Mouse (Mus musculus): ENCODE data around the gene Oas3. TPM values are rescaled to one million over a fixed set of nuclear protein-coding genes. Genes with fewer than 3 reads are reported as not detected.
"Not testable (repeated sequence)": the region's sequence is repeated elsewhere in the genome, so short reads cannot be mapped to it uniquely, and the experiment has no call there.

Gene Oas3
- total and polyA plus RNA-seq, 2 experiments from 2014 or later = 0.31 to 0.58 TPM

- no peak overlapping the region for H3K27ac ChIP-seq
- no peak overlapping the region for H3K9ac ChIP-seq (replicated peaks; ENCODE audit: low read length)
- no peaks in the 10 kb centered on the region for H3K9me3 ChIP-seq (ENCODE audit: low read length)
- no peaks in the 10 kb centered on the region for H3K36me3 ChIP-seq (ENCODE audit: insufficient read depth, low read length)
- WGBS = 74% methylated on average over 2 of the region's 2 CpGs
- DNase-seq (ENCODE audit: low spot score) = no peak
- no peaks in the 10 kb centered on the region for H3K4me1 ChIP-seq (ENCODE audit: insufficient read depth, low read length)
- no peaks in the 10 kb centered on the region for H3K27me3 ChIP-seq (ENCODE audit: insufficient read depth, low read length)
- no peak for TF ChIP-seq CTCF (IDR thresholded peaks at IDR 0.05; ENCODE audit: low read depth)
- no peak overlapping the region for H3K4me3 ChIP-seq (ENCODE audit: low read length)
- no peak overlapping the region for H3K4me2 ChIP-seq (ENCODE audit: low read depth, low read length)
- ATAC-seq = no peak
Observed at GRCm38 (mm10) chr5:120803596-120803995, 26.1 kb upstream of the Oas3 start.

GRCm38 (mm10) chr5:120798943-120799342, 21.5 kb upstream of the Oas3 start:
- not testable (repeated sequence) for H3K4me1 ChIP-seq (ENCODE audit: insufficient read depth, low read length); H3K27ac ChIP-seq; H3K4me3 ChIP-seq (ENCODE audit: low read length); H3K27me3 ChIP-seq (ENCODE audit: insufficient read depth, low read length); H3K9me3 ChIP-seq (ENCODE audit: low read length); H3K9ac ChIP-seq (replicated peaks; ENCODE audit: low read length); H3K4me2 ChIP-seq (ENCODE audit: low read depth, low read length); DNase-seq (ENCODE audit: low spot score); ATAC-seq; H3K36me3 ChIP-seq (ENCODE audit: insufficient read depth, low read length)
- 43% methylated on average over 1 of the region's 2 CpGs for WGBS

GRCm38 (mm10) chr5:120798147-120798546, 20.7 kb upstream of the Oas3 start:
- not testable (repeated sequence) for H3K27me3 ChIP-seq (ENCODE audit: insufficient read depth, low read length); H3K36me3 ChIP-seq (ENCODE audit: insufficient read depth, low read length); H3K9ac ChIP-seq (replicated peaks; ENCODE audit: low read length); H3K4me3 ChIP-seq (ENCODE audit: low read length); DNase-seq (ENCODE audit: low spot score); ATAC-seq; H3K27ac ChIP-seq; H3K9me3 ChIP-seq (ENCODE audit: low read length); H3K4me2 ChIP-seq (ENCODE audit: low read depth, low read length); H3K4me1 ChIP-seq (ENCODE audit: insufficient read depth, low read length)
- 74% methylated on average over 5 of the region's 5 CpGs for WGBS

DNA sequence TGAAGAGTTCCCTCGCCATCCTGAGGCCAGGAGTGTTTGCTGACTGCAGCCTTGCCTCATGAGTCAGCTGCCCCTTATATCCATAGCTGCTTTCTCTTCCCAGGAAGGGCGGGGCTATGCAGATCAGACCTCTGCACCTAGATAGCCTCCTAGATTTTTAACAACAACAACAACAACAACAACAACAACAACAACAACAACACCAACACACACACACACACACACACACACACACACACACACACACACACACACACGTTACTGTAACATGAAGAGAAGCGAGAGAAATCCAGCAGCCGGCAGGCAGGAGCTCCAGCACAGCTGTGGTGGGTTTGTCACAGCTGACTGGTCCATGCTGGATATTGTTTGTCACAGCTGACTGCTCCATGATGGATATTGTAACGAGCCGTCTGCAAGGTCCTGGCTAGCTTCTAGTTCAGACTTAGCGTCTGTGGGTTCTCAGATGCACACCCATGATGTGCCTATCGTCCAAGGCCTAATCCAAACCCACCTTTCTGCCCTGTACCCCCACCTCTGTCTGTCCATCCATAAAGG, 18.1 kb upstream of the Oas3 start, which contains the start of gene Oas1e:
TSS of gene Oas1e (minus strand) at position 51 of the 555 bp plus-strand sequence.
- ATAC-seq (peak; percentile 45; the same call in 1 of the 2 replicates), DNase-seq (ENCODE audit: low spot score) (peak; percentile 39)
- H3K27me3 ChIP-seq (ENCODE audit: insufficient read depth, low read length); H3K27ac ChIP-seq; H3K9me3 ChIP-seq (ENCODE audit: low read length); H3K4me3 ChIP-seq (ENCODE audit: low read length); H3K4me2 ChIP-seq (ENCODE audit: low read depth, low read length); H3K36me3 ChIP-seq (ENCODE audit: insufficient read depth, low read length); H3K4me1 ChIP-seq (ENCODE audit: insufficient read depth, low read length); H3K9ac ChIP-seq (replicated peaks; ENCODE audit: low read length): not testable (repeated sequence)
- WGBS = 39% methylated on average over 9 of the region's 9 CpGs

- H3K4me1 ChIP-seq (ENCODE audit: insufficient read depth, low read length) = no peaks in the 10 kb centered on the region
- H3K27ac ChIP-seq = no peak overlapping the region
- no peak overlapping the region for H3K4me2 ChIP-seq (ENCODE audit: low read depth, low read length)
- no peak overlapping the region for H3K9ac ChIP-seq (replicated peaks; ENCODE audit: low read length)
- no peaks in the 10 kb centered on the region for H3K36me3 ChIP-seq (ENCODE audit: insufficient read depth, low read length)
- 25% methylated on average over 2 of the region's 2 CpGs for WGBS
- H3K27me3 ChIP-seq (ENCODE audit: insufficient read depth, low read length) = no peaks in the 10 kb centered on the region
- DNase-seq (ENCODE audit: low spot score) = peak; percentile 55
- H3K9me3 ChIP-seq (ENCODE audit: low read length) = no peaks in the 10 kb centered on the region
- TF ChIP-seq CTCF (IDR thresholded peaks at IDR 0.05; ENCODE audit: low read depth) = peak; percentile 76
- H3K4me3 ChIP-seq (ENCODE audit: low read length) = no peak overlapping the region
- no peak for ATAC-seq
Observed at GRCm38 (mm10) chr5:120793043-120793442, 15.6 kb upstream of the Oas3 start.

DNA sequence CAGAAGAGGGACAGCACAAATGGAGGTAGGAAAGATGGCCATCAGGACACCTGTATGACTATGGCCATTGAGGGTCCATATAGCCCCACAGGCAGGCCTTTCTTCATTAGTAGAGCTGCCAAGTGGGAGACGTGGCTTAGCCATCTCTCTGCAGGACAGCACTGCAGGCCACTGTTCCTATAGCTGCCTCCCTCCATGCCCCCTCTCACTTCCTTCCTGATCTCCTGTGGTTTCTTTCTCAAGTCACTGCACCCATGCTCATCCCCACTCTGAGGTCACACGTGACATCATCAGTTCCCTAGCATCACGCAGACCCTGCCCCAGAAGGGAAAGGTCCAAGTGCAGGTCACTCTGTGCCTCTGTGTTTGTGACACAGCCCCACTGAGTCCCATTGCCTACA, 9.6 kb upstream of the Oas3 start:
- no peak overlapping the region for H3K4me3 ChIP-seq (ENCODE audit: low read length)
- H3K27ac ChIP-seq = no peak overlapping the region
- DNase-seq (ENCODE audit: low spot score) (no peak), ATAC-seq (no peak)
- no peak overlapping the region for H3K4me2 ChIP-seq (ENCODE audit: low read depth, low read length)
- no peaks in the 10 kb centered on the region for H3K9me3 ChIP-seq (ENCODE audit: low read length)
- no peaks in the 10 kb centered on the region for H3K36me3 ChIP-seq (ENCODE audit: insufficient read depth, low read length)
- no peaks in the 10 kb centered on the region for H3K4me1 ChIP-seq (ENCODE audit: insufficient read depth, low read length)
- no peaks in the 10 kb centered on the region for H3K27me3 ChIP-seq (ENCODE audit: insufficient read depth, low read length)
- H3K9ac ChIP-seq (replicated peaks; ENCODE audit: low read length) = no peak overlapping the region
- WGBS = 49% methylated on average over 3 of the region's 3 CpGs
- no peak for TF ChIP-seq CTCF (IDR thresholded peaks at IDR 0.05; ENCODE audit: low read depth)

GRCm38 (mm10) chr5:120782446-120782845, 5.0 kb upstream of the Oas3 start:
- H3K36me3 ChIP-seq (ENCODE audit: insufficient read depth, low read length) = no peaks in the 10 kb centered on the region
- H3K27me3 ChIP-seq (ENCODE audit: insufficient read depth, low read length) = no peaks in the 10 kb centered on the region
- DNase-seq (ENCODE audit: low spot score) = no peak
- no peak overlapping the region for H3K4me3 ChIP-seq (ENCODE audit: low read length)
- H3K9ac ChIP-seq (replicated peaks; ENCODE audit: low read length) = no peak overlapping the region
- H3K9me3 ChIP-seq (ENCODE audit: low read length) = no peaks in the 10 kb centered on the region
- no peak for ATAC-seq
- no peak overlapping the region for H3K27ac ChIP-seq
- no peak overlapping the region for H3K4me2 ChIP-seq (ENCODE audit: low read depth, low read length)
- no peak for TF ChIP-seq CTCF (IDR thresholded peaks at IDR 0.05; ENCODE audit: low read depth)
- H3K4me1 ChIP-seq (ENCODE audit: insufficient read depth, low read length) = no peaks in the 10 kb centered on the region
- 74% methylated on average over 2 of the region's 2 CpGs for WGBS

All from hindbrain, postnatal 0 days (tissue).